Mouse (Mus musculus): ENCODE data around the gene Gm26938.

DNA sequence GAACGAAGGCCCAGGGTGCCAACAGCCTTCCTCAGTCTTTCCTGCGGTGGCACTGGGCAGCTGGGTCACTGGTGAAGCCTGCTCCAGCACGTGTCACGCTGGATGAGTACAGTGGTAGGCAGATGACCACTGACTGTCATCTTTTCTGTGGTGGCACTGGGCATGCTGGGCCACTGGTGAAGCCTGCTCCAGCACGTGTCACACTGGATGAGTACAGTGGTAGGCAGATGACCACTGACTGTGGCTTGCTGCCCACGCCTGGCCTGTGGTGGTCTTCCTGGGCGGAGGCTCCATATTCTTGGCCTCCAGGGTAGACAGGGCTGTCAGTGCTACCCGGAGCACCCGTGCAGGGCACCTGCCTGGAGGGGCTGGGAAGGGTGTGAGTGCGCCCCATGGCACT is 24.3 kb downstream of the Gm26938 start:
- no peak for TF ChIP-seq CTCF (IDR thresholded peaks at IDR 0.05; ENCODE audit: low read depth)
- TF ChIP-seq EP300 (IDR thresholded peaks at IDR 0.05; ENCODE audit: low read depth) = no peak
